Mouse (Mus musculus): ENCODE data around the gene Mknk1. TPM values are rescaled to one million over a fixed set of nuclear protein-coding genes. Genes with fewer than 3 reads are reported as not detected.

Mknk1 gene
- total RNA-seq, 2 experiments from 2014 or later = 28.8 to 29.8 TPM

DNA sequence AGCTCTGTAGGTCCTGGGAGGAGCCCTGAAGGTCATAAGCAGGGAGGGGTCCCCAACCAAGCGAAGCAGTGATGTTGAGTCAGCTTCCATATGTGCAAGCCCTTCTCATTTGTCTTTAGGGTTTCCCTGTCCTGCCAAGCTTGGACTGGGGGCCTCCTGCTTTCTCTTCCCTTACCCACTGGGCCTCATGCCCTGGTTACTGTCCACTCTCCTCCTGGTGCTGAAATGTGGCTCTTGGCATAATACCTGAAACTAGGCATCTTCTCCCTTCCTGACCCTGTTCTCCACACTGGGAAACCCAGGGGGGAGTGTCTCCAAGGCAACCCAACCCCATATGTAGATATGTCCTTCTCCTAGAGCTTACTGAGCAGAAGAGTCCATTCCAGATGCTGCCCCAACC is 47.9 kb downstream of the Mknk1 start:
- no peak for DNase-seq
- intact Hi-C loops (cut with DNase I) = no loop called here

DNA sequence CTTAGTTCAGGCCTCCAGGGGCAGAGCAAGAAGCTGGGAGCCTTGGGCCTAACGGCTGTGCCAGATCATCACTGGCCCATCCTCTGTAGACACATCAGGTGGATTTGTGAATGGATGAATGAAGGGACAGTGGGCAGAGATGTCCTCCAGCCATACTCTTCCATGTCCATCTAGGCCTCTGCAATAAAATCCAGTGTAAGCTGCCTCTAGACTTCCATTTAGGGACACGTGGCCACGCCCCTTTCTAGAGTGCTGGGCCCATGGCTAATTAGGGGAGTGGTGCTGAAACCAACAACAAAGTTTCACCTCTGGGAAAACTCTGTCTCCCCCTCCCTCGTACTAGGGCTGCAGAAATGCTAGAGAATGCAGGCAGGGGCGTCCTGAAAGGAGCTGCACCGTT is 51.1 kb downstream of the Mknk1 start:
- intact Hi-C loops (cut with DNase I) = no loop called here
- no peak for DNase-seq

GRCm38 (mm10) chr4:115890553-115890952 is 51.6 kb downstream of the Mknk1 start, which contains the start of gene 6430628N08Rik:
6430628N08Rik (plus strand) TSS chr4:115890665.
- DNase-seq = no peak
- intact Hi-C loops (cut with DNase I) = no loop called here

DNA sequence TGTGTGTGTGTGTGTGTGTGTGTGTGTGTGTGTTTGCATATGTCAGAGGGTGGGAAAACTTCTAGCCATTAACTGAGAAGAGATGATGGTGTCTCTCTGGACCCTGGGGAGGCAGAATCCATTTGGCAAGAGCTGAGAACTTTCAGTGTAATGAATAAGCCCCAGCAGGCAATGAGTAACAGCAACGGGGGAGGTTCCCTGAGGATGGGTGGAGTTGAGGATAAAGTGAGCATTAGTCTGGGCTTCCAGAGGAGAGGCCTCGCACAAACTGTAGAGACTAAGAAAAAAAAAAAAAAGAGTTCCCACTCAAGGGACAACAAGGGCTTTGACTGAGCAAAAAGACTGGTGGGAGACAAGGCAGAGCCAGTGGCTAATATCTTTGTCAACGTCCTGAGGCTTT is 55.3 kb downstream of the Mknk1 start:
- DNase-seq = no peak
- intact Hi-C loops (cut with DNase I) = no loop called here

DNA sequence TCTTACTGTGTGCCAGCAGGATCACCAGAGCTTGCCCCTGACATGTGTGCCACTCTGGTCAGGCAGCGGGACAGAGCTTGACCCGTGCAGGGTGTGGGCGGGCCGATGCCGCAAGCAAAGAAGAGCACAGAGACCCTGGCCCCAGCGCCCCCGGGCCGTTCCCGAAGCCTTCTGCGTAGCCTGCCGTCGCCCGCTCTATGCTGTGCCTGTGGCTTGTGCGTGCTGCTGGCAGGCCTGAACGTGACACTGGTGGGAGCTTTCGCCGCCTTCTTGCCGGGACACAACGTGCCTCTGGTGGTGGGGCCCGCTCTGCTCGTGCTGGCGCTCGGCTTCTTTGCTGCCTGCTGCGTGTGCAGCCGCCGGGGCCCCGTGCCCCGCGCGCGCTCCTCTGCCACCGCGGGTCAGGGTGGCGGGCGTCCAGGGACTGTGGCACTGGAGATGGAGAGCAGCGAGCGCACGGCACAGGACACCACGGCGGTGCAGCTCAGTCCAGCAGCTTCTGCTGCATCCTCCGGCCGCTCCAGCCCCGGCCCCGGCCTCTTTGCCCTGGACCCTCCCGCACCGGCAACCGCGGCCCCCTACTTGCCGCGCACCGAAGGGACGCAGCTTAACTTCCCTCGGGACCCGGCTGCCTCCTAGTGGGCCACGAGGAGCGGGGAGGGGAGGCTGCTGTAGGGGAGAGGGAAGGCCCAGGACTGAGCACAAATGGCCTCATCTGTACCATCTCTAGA is 59.1 kb downstream of the Mknk1 start:
- intact Hi-C loops (cut with DNase I) = no loop called here
- peak; percentile 23 for DNase-seq

DNA sequence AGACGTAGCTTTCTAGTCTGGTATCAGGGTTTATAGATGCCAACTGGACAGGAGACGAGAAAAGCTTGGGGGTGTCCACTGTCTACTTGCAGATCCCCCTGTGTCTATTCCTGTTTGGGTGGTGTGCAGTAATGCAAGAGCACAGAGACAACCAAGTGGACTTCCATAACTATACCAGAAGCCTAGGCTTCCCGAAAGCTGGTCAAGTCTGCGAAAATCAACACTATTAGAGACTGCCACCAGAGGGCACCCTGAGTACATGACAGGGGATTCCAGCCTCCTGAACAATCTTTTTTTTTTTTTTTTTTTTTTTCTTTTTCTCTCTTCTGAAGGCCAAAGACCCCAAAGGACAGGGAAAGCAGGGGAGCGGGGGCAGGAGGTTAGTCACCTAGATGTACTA is 63.8 kb downstream of the Mknk1 start:
- DNase-seq = peak; percentile 87
- intact Hi-C loops (cut with DNase I) = loop anchor here (2.0 to 10.0 kb wide), 3 partner anchors 78 to 171 kb away; no protein-coding TSS in a partner anchor

GRCm38 (mm10) chr4:115904375-115904774 is 65.4 kb downstream of the Mknk1 start:
- DNase-seq = no peak
- intact Hi-C loops (cut with DNase I) = loop anchor here (5.0 to 10.0 kb wide), 2 partner anchors 160 to 172 kb away; no protein-coding TSS in a partner anchor

DNA sequence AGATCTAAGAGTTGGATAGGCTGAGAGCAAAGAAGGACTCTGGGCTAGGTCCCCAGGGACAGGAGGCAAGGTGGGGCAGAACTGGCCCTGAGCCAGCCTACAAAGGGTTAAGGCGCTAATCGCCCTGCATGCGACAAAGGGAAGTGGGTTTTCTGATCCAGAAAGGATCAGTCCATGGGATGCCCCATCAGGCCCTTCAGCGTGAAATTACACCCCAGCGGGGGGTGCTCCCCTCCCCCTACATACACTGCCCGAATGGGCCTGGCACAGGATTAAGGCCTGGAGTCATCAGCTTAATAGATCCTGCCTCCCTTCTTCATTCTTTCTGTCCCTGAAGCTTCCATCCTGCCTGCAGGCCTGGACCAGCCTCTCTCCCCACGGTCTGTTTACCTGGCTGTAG is 66.7 kb downstream of the Mknk1 start:
- peak; percentile 80 for DNase-seq
- intact Hi-C loops (cut with DNase I) = loop anchor here (10.0 kb wide), 1 partner anchor 159 kb away; no protein-coding TSS in a partner anchor

GRCm38 (mm10) chr4:115906791-115907190 is 67.8 kb downstream of the Mknk1 start:
- intact Hi-C loops (cut with DNase I) = loop anchor here (10.0 kb wide), 1 partner anchor 158 kb away; no protein-coding TSS in a partner anchor
- no peak for DNase-seq

- intact Hi-C loops (cut with DNase I) = loop anchor here (10.0 kb wide), 1 partner anchor 157 kb away; no protein-coding TSS in a partner anchor
These were observed 69.0 kb downstream of the Mknk1 start for GRCm38 (mm10) chr4:115907994-115908393.

GRCm38 (mm10) chr4:115908641-115909040 is 69.6 kb downstream of the Mknk1 start:
- intact Hi-C loops (cut with DNase I) = loop anchor here (10.0 kb wide), 1 partner anchor 156 kb away; no protein-coding TSS in a partner anchor
- peak; percentile 74 for DNase-seq

More at GRCm38 (mm10) chr4:115907994-115908393, 69.0 kb downstream of the Mknk1 start:
- no peak for DNase-seq

DNA sequence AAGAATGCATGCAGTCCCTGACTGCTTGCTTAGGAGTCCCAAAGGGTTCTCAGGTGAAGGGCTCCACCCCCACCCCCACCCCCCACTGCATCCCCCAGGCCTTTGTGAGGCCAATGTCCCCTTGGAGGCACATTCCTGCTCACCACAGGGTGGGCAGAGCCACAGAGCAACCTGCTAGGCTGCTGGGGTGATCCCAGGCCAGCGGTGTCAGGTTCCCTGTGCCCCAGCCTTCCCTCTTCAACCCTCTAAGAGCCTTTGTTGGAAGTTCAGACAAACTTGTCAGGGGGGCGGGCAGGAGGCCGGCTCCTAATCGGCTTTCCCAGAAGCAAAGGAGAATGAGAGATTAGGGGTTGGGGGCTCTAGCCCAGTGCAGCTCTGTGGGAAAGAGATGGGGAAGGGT is 72.6 kb downstream of the Mknk1 start:
- DNase-seq = no peak
- intact Hi-C loops (cut with DNase I) = no loop called here

DNA sequence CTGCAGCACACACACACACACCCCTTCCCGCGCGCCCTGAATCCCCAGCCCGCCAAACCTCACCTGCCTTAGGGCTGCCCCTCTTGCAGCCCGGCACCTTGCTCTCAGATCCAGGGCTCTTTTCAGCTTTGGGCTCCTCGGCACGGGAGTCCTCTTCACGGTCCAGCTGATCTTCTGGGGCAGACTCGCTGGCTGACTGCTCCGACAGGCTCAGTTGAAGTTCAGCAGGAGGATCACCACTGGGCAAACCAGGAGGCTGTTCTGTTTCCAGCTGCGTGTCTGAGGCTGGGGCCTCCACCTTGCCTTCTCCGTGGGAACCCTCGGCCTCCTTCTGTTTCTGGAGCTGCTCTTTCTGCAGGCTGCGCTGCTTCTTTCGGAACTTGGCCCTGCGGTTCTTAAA is 80.9 kb downstream of the Mknk1 start:
- intact Hi-C loops (cut with DNase I) = no loop called here
- DNase-seq = no peak

DNA sequence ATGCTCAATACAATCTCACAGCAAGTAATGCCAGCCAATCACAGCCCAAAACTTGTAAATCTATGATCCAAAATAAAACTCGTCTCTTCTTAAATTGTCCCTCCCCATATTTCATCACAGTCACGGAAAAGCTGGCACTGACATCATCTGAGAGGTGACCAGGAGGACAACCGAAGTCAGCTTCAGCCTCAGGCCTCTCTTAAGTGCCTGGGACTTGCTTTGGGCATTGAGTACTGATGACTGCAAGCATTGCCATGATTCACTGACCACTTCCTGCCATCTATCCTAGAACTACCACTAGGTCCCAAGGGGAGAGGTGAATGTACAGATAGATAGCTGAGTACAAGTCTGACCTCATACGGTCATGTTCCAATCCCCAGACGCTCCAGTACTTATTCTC is 83.7 kb downstream of the Mknk1 start:
- no peak for DNase-seq
- intact Hi-C loops (cut with DNase I) = no loop called here

DNA sequence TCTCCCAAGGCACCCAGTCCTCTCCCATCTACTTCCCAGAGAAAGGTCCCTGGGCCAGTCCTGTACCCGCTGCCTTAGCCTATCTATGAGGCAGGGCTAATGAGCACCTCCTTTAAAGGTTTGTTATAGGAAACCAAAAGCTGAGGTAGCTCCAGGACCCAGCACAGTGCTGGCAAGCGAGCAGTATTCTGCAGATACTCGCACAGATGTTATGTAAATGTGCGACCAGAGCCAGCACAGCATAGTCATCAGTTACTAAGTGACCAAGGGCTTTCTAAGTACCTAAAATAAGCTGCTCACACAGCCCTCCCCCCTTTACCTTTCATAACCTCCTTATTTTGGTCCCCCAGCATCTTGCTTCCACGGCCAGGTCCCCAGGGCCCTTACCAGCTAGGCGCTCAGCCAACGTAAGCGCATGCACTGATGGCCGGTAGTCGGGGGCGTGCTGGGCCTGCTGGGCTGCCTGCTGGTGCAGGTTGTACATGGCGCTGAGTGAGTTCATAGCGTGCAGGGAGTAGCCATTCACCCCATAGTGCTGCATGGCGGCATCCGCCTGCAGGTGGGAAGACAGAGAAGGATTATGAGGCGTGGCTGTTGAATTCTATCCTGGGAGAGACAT is 84.4 kb downstream of the Mknk1 start:
- intact Hi-C loops (cut with DNase I) = no loop called here
- DNase-seq = peak; percentile 49

DNA sequence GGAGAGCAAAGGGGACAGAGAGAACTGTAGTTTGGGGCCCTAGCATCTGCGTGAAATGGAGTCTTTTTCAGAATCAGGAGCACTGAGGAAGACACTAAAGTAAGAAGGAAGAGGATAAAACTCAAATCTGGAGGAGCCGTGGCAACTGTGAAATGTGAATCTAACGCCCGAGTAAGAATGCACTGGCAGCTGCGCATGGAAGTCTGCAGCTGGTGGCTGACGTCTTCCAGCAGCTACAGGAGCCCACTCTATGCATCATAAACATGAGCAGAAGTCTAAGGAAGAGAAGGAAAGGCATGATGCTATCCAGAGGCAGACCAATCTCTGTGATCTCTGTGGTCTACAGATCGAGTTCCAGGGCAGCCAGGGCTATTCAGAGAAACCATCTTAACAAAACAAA is 88.6 kb downstream of the Mknk1 start:
- no peak for DNase-seq
- intact Hi-C loops (cut with DNase I) = no loop called here

Other genes starting within 250 kb of the Mknk1 start
- not detected for gene Cyp4a32, start 238.2 kb upstream of the Mknk1 start, total RNA-seq (2021)
- gene Cyp4b1, start 191.5 kb upstream of the Mknk1 start, total RNA-seq (2021) = 1 to 10 TPM; 3.7 to 4.3 TPM
- gene Efcab14, start 101.5 kb upstream of the Mknk1 start, total RNA-seq (2021) = 10 to 100 TPM; 20.7 to 22.7 TPM
- under 1 TPM in 1 of 2 experiments, not detected in 1; 0.66 TPM for gene Tex38, start 58.2 kb upstream of the Mknk1 start, total RNA-seq (2021)
- gene Atpaf1, start 54.4 kb upstream of the Mknk1 start, total RNA-seq (2021) = 10 to 100 TPM; 23.4 to 26.3 TPM
- gene Mob3c, start 11.1 kb upstream of the Mknk1 start, total RNA-seq (2021) = 1 to 10 TPM; 3.9 TPM
- gene Kncn, start 45.2 kb downstream of the Mknk1 start, total RNA-seq (2021) = under 1 TPM in 1 of 2 experiments, not detected in 1; 0.32 TPM
- gene 6430628N08Rik, start 51.5 kb downstream of the Mknk1 start, total RNA-seq (2021) = under 1 TPM; 0.24 to 0.36 TPM
- under 1 TPM; 0.10 to 0.38 TPM for gene Dmbx1, start 100.7 kb downstream of the Mknk1 start, total RNA-seq (2021)
- gene Faah, start 178.7 kb downstream of the Mknk1 start, total RNA-seq (2021) = 10 to 100 TPM; 45.8 to 53.7 TPM
- 1 to 10 TPM; 6.6 to 8.2 TPM for gene Nsun4, start 214.7 kb downstream of the Mknk1 start, total RNA-seq (2021)
- gene Uqcrh, start 235.9 kb downstream of the Mknk1 start, total RNA-seq (2021) = 100 to 1,000 TPM; 319 to 327 TPM
- 10 to 100 TPM; 60.2 to 68.2 TPM for gene Lrrc41, start 236.1 kb downstream of the Mknk1 start, total RNA-seq (2021)

Measured in left cerebral cortex, postnatal 4 days (tissue).